Mouse (Mus musculus): Measurements from ENCODE around the gene Gm45140. TPM values are rescaled to one million over a fixed set of nuclear protein-coding genes. Genes with fewer than 3 reads are reported as not detected.

Gene Gm45140
- polyA plus RNA-seq, 1 experiment from 2014 or later = 2.7 TPM

DNA sequence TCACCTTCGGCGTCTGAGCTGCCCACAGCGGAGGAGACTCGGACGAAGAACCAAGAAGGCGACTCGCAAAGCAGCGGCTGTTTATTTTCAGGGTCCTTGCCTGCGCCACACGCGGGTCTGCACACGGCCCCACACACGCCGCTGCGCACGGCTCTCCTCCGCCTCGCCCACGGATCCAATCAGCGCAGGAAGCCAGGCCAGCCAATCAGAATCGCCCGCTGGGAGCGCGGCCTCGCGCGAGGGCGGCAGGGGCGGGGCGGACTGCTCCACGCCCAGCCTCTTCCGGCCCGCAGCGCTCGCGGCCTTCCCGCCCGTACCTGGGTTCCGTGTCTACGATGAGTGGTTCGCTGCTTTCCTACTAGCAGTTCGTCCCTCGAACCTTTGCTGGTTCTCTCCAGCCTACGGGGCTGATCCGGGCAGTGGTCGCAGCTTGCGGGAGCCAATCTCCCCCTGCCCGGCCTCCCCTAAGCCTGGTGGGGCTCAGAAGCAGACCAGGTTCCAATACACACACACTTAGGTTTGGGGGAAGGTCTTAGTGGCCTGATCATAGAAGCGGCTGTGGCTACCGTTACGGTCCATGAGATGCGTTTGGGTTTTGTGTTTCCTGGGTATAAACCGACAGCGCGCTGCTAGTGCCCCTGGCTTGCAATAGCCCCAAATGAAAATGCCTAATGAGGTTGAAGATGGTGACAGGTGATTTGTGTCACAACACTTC lies 15.5 kb upstream of the Gm45140 start, which contains the start of gene Cnbp:
Gene Cnbp, minus strand, starts transcription at position 207 of the 715 bp plus-strand sequence.
- under 1% methylated on average over 53 of the region's 55 CpGs for WGBS
- H3K27ac ChIP-seq (ENCODE audit: low read depth, low read length) = peak within 1 kb of the TSS; percentile 85
- ATAC-seq (ENCODE audit: insufficient read depth, low FRiP score, low TSS enrichment) (peak; percentile 98), DNase-seq (ENCODE audit: low spot score) (peak; percentile 99)
- no peaks in the 10 kb centered on the region for H3K27me3 ChIP-seq (ENCODE audit: control insufficient read depth, insufficient read depth, low read length)
- peak within 1 kb of the TSS; percentile 99 for H3K9ac ChIP-seq (ENCODE audit: low read length)
- H3K4me1 ChIP-seq (ENCODE audit: control insufficient read depth, insufficient read depth, low read length) = peaks cover 7% of the 10 kb centered on the region; the same call in 1 of the 2 replicates
- no peaks in the 10 kb centered on the region; the same call in 1 of the 2 replicates for H3K36me3 ChIP-seq (ENCODE audit: control insufficient read depth, insufficient read depth, low read length)
- H3K4me3 ChIP-seq (ENCODE audit: low read depth, low read length) = peak within 1 kb of the TSS; percentile 100
- H3K9me3 ChIP-seq (ENCODE audit: control insufficient read depth, low read length) = no peaks in the 10 kb centered on the region
- H3K4me2 ChIP-seq (ENCODE audit: low read depth) = peak within 1 kb of the TSS; percentile 77

GRCm38 (mm10) chr6:87850155-87850899 lies 14.7 kb upstream of the Gm45140 start:
- Histone ChIP-seq H3K9ac (ENCODE audit: low read length) (peak overlapping the region; percentile 99), H3K4me2 (ENCODE audit: low read depth) (peak overlapping the region; percentile 77), H3K27me3 (ENCODE audit: control insufficient read depth, insufficient read depth, low read length) (no peaks in the 10 kb centered on the region), H3K27ac (ENCODE audit: low read depth, low read length) (peak overlapping the region; percentile 85), H3K4me1 (ENCODE audit: control insufficient read depth, insufficient read depth, low read length) (peaks cover 7% of the 10 kb centered on the region; the same call in 1 of the 2 replicates), H3K4me3 (ENCODE audit: low read depth, low read length) (peak overlapping the region; percentile 100), H3K36me3 (ENCODE audit: control insufficient read depth, insufficient read depth, low read length) (no peaks in the 10 kb centered on the region; the same call in none of the 2 replicates), H3K9me3 (ENCODE audit: control insufficient read depth, low read length) (no peaks in the 10 kb centered on the region)
- under 1% methylated on average over 73 of the region's 73 CpGs for WGBS
- DNase-seq (ENCODE audit: low spot score) = peak; percentile 64
- peak; percentile 70 for ATAC-seq (ENCODE audit: insufficient read depth, low FRiP score, low TSS enrichment)

DNA sequence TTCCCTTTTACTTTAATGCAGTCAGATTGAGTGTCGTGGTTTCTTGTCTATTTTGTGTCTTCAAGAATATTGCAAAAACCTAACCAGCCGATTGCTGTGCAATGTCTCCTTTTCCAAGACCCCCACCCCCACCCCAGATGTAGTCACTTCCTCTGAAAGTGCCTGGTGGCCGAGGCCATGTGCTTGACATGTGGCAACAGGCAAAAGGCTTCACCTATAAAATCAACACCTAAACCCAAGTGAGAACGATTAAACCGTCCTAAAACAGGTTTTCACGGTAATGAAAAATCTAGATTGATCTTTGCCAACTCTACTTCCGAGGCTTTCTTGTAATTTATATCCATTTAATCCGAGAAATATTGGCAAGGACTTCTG lies 14.2 kb upstream of the Gm45140 start:
- H3K4me3 ChIP-seq (ENCODE audit: low read depth, low read length) = peak overlapping the region; percentile 100
- peak overlapping the region; percentile 99 for H3K9ac ChIP-seq (ENCODE audit: low read length)
- H3K4me1 ChIP-seq (ENCODE audit: control insufficient read depth, insufficient read depth, low read length) = peaks cover 7% of the 10 kb centered on the region; the same call in 1 of the 2 replicates
- peaks cover 2% of the 10 kb centered on the region for H3K36me3 ChIP-seq (ENCODE audit: control insufficient read depth, insufficient read depth, low read length)
- no peaks in the 10 kb centered on the region for H3K27me3 ChIP-seq (ENCODE audit: control insufficient read depth, insufficient read depth, low read length)
- no peak overlapping the region for H3K27ac ChIP-seq (ENCODE audit: low read depth, low read length)
- WGBS = under 1% methylated on average over 8 of the region's 8 CpGs
- H3K4me2 ChIP-seq (ENCODE audit: low read depth) = peak overlapping the region; percentile 77
- no peaks in the 10 kb centered on the region for H3K9me3 ChIP-seq (ENCODE audit: control insufficient read depth, low read length)
- DNase-seq (ENCODE audit: low spot score) = peak; percentile 14
- no peak for ATAC-seq (ENCODE audit: insufficient read depth, low FRiP score, low TSS enrichment)

DNA sequence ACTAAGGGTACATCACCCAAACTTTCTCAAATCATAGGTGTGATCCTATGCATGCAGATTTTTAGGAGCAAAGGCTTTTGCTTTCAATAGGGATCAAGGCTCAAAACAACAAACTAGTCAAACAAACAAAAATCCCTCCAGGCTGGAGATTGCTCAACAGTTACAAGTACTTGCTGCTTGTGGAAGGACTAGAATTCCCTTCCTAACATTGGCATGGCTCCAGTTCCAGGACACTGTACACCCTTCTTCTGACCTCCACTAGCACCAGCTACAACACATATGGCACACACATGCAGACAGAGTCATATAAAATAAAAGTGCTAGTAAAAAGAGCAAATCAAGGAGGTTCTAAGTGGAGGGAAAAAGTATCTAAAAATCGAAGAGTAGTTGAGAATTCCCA lies 11.2 kb upstream of the Gm45140 start:
- Histone ChIP-seq H3K36me3 (ENCODE audit: control insufficient read depth, insufficient read depth, low read length) (peaks cover 10% of the 10 kb centered on the region), H3K4me2 (ENCODE audit: low read depth) (no peak overlapping the region), H3K4me1 (ENCODE audit: control insufficient read depth, insufficient read depth, low read length) (peaks cover 7% of the 10 kb centered on the region; the same call in 1 of the 2 replicates), H3K27me3 (ENCODE audit: control insufficient read depth, insufficient read depth, low read length) (no peaks in the 10 kb centered on the region), H3K4me3 (ENCODE audit: low read depth, low read length) (no peak overlapping the region), H3K27ac (ENCODE audit: low read depth, low read length) (no peak overlapping the region), H3K9me3 (ENCODE audit: control insufficient read depth, low read length) (no peaks in the 10 kb centered on the region), H3K9ac (ENCODE audit: low read length) (no peak overlapping the region)
- no peak for ATAC-seq (ENCODE audit: insufficient read depth, low FRiP score, low TSS enrichment)
- DNase-seq (ENCODE audit: low spot score) = no peak
- WGBS = 81% methylated on average over 1 of the region's 1 CpGs

GRCm38 (mm10) chr6:87845031-87845695 lies 9.6 kb upstream of the Gm45140 start:
- Histone ChIP-seq H3K4me1 (ENCODE audit: control insufficient read depth, insufficient read depth, low read length) (peaks cover 7% of the 10 kb centered on the region; the same call in 1 of the 2 replicates), H3K4me3 (ENCODE audit: low read depth, low read length) (no peak overlapping the region), H3K9ac (ENCODE audit: low read length) (no peak overlapping the region), H3K4me2 (ENCODE audit: low read depth) (no peak overlapping the region), H3K27me3 (ENCODE audit: control insufficient read depth, insufficient read depth, low read length) (no peaks in the 10 kb centered on the region), H3K27ac (ENCODE audit: low read depth, low read length) (no peak overlapping the region), H3K36me3 (ENCODE audit: control insufficient read depth, insufficient read depth, low read length) (peaks cover 12% of the 10 kb centered on the region), H3K9me3 (ENCODE audit: control insufficient read depth, low read length) (no peaks in the 10 kb centered on the region)
- no peak for ATAC-seq (ENCODE audit: insufficient read depth, low FRiP score, low TSS enrichment)
- WGBS = 91% methylated on average over 13 of the region's 13 CpGs
- no peak for DNase-seq (ENCODE audit: low spot score)

- Histone ChIP-seq H3K27me3 (ENCODE audit: control insufficient read depth, insufficient read depth, low read length) (no peaks in the 10 kb centered on the region), H3K4me2 (ENCODE audit: low read depth) (no peak overlapping the region), H3K4me1 (ENCODE audit: control insufficient read depth, insufficient read depth, low read length) (peaks cover 3% of the 10 kb centered on the region; the same call in 1 of the 2 replicates), H3K9me3 (ENCODE audit: control insufficient read depth, low read length) (no peaks in the 10 kb centered on the region), H3K27ac (ENCODE audit: low read depth, low read length) (no peak overlapping the region), H3K9ac (ENCODE audit: low read length) (no peak overlapping the region), H3K4me3 (ENCODE audit: low read depth, low read length) (no peak overlapping the region), H3K36me3 (ENCODE audit: control insufficient read depth, insufficient read depth, low read length) (peaks cover 12% of the 10 kb centered on the region; the same call in 1 of the 2 replicates)
- ATAC-seq (ENCODE audit: insufficient read depth, low FRiP score, low TSS enrichment) (no peak), DNase-seq (ENCODE audit: low spot score) (no peak)
- WGBS = 19% methylated on average over 1 of the region's 1 CpGs
Measured at GRCm38 (mm10) chr6:87842254-87842653, 6.7 kb upstream of the Gm45140 start.

GRCm38 (mm10) chr6:87841635-87842034 lies 6.0 kb upstream of the Gm45140 start:
- H3K27me3 ChIP-seq (ENCODE audit: control insufficient read depth, insufficient read depth, low read length) = no peaks in the 10 kb centered on the region
- H3K4me2 ChIP-seq (ENCODE audit: low read depth) = no peak overlapping the region
- H3K9me3 ChIP-seq (ENCODE audit: control insufficient read depth, low read length) = no peaks in the 10 kb centered on the region
- DNase-seq (ENCODE audit: low spot score) (no peak), ATAC-seq (ENCODE audit: insufficient read depth, low FRiP score, low TSS enrichment) (no peak)
- peaks cover 12% of the 10 kb centered on the region; the same call in 1 of the 2 replicates for H3K36me3 ChIP-seq (ENCODE audit: control insufficient read depth, insufficient read depth, low read length)
- WGBS = 84% methylated on average over 8 of the region's 8 CpGs
- no peak overlapping the region for H3K9ac ChIP-seq (ENCODE audit: low read length)
- H3K27ac ChIP-seq (ENCODE audit: low read depth, low read length) = no peak overlapping the region
- peaks cover 4% of the 10 kb centered on the region; the same call in 1 of the 2 replicates for H3K4me1 ChIP-seq (ENCODE audit: control insufficient read depth, insufficient read depth, low read length)
- H3K4me3 ChIP-seq (ENCODE audit: low read depth, low read length) = no peak overlapping the region

DNA sequence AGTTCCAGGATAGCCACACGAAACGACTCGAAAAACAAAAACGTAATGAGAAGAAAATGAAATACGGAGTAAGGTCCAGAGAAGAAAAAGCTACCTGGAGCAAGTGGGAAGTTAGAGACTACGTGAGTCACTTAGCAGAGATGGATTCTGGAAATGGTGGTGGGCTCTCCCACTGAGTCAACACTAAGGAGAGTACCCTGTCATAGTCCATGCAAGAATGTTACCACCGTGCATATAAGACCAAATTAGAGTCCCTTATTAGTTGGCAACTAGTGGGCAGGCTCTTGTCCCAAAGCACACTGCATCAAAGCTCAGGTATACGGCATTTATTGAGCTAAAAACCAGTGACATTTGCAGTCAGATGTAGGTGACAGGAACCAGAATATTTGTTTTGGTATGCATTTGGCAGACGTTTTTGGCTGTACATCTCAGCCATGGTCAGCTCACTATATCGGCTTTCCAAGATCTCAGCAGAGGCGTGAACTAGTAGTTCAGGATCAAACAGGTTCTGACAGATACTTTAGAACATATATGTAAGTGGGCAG lies 4.3 kb upstream of the Gm45140 start:
- no peak for DNase-seq (ENCODE audit: low spot score)
- Histone ChIP-seq H3K9ac (ENCODE audit: low read length) (no peak overlapping the region), H3K36me3 (ENCODE audit: control insufficient read depth, insufficient read depth, low read length) (peaks cover 9% of the 10 kb centered on the region; the same call in 1 of the 2 replicates), H3K4me2 (ENCODE audit: low read depth) (no peak overlapping the region), H3K27ac (ENCODE audit: low read depth, low read length) (no peak overlapping the region), H3K27me3 (ENCODE audit: control insufficient read depth, insufficient read depth, low read length) (no peaks in the 10 kb centered on the region), H3K4me3 (ENCODE audit: low read depth, low read length) (no peak overlapping the region), H3K4me1 (ENCODE audit: control insufficient read depth, insufficient read depth, low read length) (peaks cover 4% of the 10 kb centered on the region; the same call in 1 of the 2 replicates), H3K9me3 (ENCODE audit: control insufficient read depth, low read length) (no peaks in the 10 kb centered on the region)
- 62% methylated on average over 11 of the region's 11 CpGs for WGBS
- no peak for ATAC-seq (ENCODE audit: insufficient read depth, low FRiP score, low TSS enrichment)

Data from neural tube, embryonic 11.5 days (tissue).